Mouse (Mus musculus): ENCODE measurements around the gene Galr3. TPM values are rescaled to one million over a fixed set of nuclear protein-coding genes. Genes with fewer than 3 reads are reported as not detected.

Galr3 gene
- polyA plus RNA-seq, 2 experiments, result 0.39 TPM; not detected in 1

DNA sequence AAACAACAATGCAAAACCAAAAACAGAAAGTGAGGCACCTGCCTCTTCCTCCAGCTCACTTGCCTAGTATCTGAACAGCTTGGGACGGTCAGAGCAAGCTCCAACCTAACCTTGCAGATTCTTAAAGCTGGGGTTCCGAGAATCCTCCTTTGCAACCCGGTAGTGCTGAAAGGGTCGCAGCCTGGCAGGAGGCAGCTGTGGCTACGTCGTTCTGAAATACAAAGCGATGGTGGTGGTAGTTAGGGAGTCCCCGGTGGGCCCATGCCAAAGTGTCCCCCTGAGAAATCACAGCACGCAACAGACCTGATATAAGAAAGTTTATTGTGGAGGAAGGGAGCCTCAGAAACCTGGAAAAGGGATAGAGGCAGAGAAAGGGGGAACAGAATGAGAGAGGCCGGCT, 3.4 kb upstream of the Galr3 start:
- no peak overlapping the region for H3K27ac ChIP-seq (replicated peaks; ENCODE audit: low read depth, low read length)
- H3K27me3 ChIP-seq (ENCODE audit: control insufficient read depth, insufficient read depth, low read length), result peaks cover 26% of the 10 kb centered on the region
- no peaks in the 10 kb centered on the region for H3K9me3 ChIP-seq (ENCODE audit: control insufficient read depth, low read length)
- WGBS, result 66% methylated on average over 10 of the region's 10 CpGs
- DNase-seq (ENCODE audit: low spot score) (no peak), ATAC-seq (ENCODE audit: low FRiP score, low read depth) (no peak)
- no peak overlapping the region for H3K9ac ChIP-seq (ENCODE audit: low read depth, low read length, severe bottlenecking)
- no peak overlapping the region for H3K4me3 ChIP-seq (replicated peaks; ENCODE audit: low read length)
- peaks cover 14% of the 10 kb centered on the region; the same call in 1 of the 2 replicates for H3K36me3 ChIP-seq (ENCODE audit: control insufficient read depth, insufficient read depth, low read length)
- peaks cover 18% of the 10 kb centered on the region for H3K4me1 ChIP-seq (ENCODE audit: control insufficient read depth, insufficient read depth, low read length)
- no peak for TF ChIP-seq POLR2A (IDR thresholded peaks at IDR 0.05; ENCODE audit: borderline replicate concordance, extremely low read depth, insufficient read depth, insufficient read length)
- no peak overlapping the region for H3K4me2 ChIP-seq (replicated peaks; ENCODE audit: low read depth, low read length, severe bottlenecking)

DNA sequence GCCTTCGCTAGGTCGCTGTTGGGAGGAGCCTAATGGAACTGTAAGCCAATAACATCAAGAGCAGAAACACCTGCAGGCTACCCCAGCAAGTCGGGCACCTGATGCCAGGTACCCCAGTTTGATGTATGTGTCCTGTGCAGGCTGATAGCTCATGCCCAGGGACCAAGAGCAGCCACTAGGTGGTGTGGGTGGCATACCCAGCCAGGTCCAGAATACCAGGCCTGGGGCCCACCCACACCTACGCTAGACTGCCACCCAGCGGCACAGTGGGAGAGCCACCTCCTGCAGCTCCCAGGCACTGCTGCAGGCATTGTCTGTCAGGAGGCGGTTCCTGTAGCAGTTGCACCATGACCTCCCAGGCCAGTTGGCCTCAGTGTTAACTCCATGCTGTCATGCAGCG, 2.8 kb upstream of the Galr3 start:
- H3K4me1 ChIP-seq (ENCODE audit: control insufficient read depth, insufficient read depth, low read length), result peaks cover 18% of the 10 kb centered on the region
- no peaks in the 10 kb centered on the region for H3K9me3 ChIP-seq (ENCODE audit: control insufficient read depth, low read length)
- no peak overlapping the region for H3K27ac ChIP-seq (replicated peaks; ENCODE audit: low read depth, low read length)
- no peak overlapping the region for H3K9ac ChIP-seq (ENCODE audit: low read depth, low read length, severe bottlenecking)
- ATAC-seq (ENCODE audit: low FRiP score, low read depth) (no peak), DNase-seq (ENCODE audit: low spot score) (peak; percentile 63)
- H3K36me3 ChIP-seq (ENCODE audit: control insufficient read depth, insufficient read depth, low read length), result peaks cover 14% of the 10 kb centered on the region; the same call in 1 of the 2 replicates
- no peak overlapping the region for H3K4me2 ChIP-seq (replicated peaks; ENCODE audit: low read depth, low read length, severe bottlenecking)
- TF ChIP-seq POLR2A (IDR thresholded peaks at IDR 0.05; ENCODE audit: borderline replicate concordance, extremely low read depth, insufficient read depth, insufficient read length), result no peak
- H3K4me3 ChIP-seq (replicated peaks; ENCODE audit: low read length), result no peak overlapping the region
- peaks cover 30% of the 10 kb centered on the region for H3K27me3 ChIP-seq (ENCODE audit: control insufficient read depth, insufficient read depth, low read length)
- 25% methylated on average over 7 of the region's 7 CpGs for WGBS

DNA sequence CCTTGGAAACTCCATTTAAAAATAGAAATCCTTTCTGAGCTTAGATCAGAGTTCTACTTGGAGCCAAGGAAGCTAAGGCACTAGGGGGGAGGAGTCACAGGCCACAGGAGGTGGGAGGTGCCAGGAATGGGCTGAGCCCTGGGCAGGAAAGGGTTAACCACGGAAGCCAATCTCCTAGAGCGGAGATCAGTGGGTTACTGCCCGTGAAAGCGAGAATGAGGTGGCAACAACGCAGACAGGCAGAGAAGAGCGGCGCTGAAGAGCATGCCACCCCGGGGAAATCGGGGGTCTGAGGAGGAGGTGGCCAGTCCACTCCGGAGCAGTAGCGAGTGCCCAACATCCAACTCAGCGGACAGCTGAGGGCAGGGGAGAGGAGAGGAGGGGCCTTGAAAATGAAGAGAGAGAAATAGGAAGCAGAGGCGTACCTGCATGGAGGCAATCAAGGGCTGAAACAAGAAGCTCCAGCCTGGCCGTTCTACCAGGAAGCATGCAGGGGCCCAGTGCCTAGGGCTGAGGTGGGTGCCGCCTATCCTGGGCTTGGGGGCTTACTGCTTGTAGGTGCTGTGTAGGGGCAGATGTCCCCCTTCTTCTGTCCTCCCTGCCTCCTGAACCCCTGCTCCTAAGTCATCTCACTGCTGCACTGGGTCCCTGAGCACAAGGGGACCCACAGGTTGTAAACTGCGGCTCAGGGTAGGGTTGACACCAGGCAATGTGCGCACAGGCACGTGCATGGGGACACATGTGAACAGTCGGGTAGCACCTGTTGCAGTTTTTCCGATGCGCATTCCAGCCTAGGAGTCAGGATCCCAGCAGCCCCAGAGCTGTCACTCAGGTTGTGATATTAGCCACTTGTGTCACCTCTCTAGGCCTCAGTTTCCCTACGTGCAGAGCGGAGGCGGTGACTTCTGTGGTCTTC, 926 bp upstream of the Galr3 start:
- TF ChIP-seq POLR2A (IDR thresholded peaks at IDR 0.05; ENCODE audit: borderline replicate concordance, extremely low read depth, insufficient read depth, insufficient read length), result no peak
- 20% methylated on average over 24 of the region's 24 CpGs for WGBS
- Histone ChIP-seq H3K4me1 (ENCODE audit: control insufficient read depth, insufficient read depth, low read length) (peaks cover 18% of the 10 kb centered on the region), H3K36me3 (ENCODE audit: control insufficient read depth, insufficient read depth, low read length) (peaks cover 14% of the 10 kb centered on the region; the same call in 1 of the 2 replicates), H3K9me3 (ENCODE audit: control insufficient read depth, low read length) (no peaks in the 10 kb centered on the region), H3K4me2 (replicated peaks; ENCODE audit: low read depth, low read length, severe bottlenecking) (peak overlapping the region; percentile 53), H3K27ac (replicated peaks; ENCODE audit: low read depth, low read length) (no peak overlapping the region), H3K4me3 (replicated peaks; ENCODE audit: low read length) (peak overlapping the region; percentile 23), H3K9ac (ENCODE audit: low read depth, low read length, severe bottlenecking) (peak overlapping the region; percentile 18), H3K27me3 (ENCODE audit: control insufficient read depth, insufficient read depth, low read length) (peaks cover 30% of the 10 kb centered on the region)
- DNase-seq (ENCODE audit: low spot score) (no peak), ATAC-seq (ENCODE audit: low FRiP score, low read depth) (no peak)

DNA sequence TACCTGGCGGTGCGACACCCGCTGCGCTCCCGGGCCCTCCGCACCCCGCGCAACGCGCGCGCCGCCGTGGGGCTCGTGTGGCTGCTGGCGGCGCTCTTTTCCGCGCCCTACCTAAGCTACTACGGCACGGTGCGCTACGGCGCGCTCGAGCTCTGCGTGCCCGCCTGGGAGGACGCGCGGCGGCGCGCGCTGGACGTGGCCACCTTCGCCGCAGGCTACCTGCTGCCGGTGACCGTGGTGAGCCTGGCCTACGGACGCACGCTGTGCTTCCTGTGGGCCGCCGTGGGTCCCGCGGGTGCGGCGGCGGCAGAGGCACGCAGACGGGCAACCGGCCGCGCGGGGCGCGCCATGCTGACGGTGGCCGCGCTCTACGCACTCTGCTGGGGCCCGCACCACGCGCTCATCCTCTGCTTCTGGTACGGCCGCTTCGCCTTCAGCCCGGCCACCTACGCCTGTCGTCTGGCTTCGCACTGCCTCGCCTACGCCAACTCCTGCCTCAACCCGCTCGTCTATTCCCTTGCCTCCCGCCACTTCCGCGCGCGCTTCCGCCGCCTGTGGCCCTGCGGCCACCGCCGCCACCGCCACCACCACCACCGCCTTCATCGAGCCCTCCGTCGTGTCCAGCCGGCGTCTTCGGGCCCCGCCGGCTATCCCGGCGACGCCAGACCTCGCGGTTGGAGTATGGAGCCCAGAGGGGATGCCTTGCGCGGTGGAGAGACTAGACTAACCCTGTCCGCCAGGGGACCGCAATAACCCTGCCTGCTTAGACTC, 1.2 kb downstream of the Galr3 start:
- TF ChIP-seq POLR2A (IDR thresholded peaks at IDR 0.05; ENCODE audit: borderline replicate concordance, extremely low read depth, insufficient read depth, insufficient read length), result no peak
- Histone ChIP-seq H3K36me3 (ENCODE audit: control insufficient read depth, insufficient read depth, low read length) (no peaks in the 10 kb centered on the region), H3K4me2 (replicated peaks; ENCODE audit: low read depth, low read length, severe bottlenecking) (peak overlapping the region; percentile 98), H3K9me3 (ENCODE audit: control insufficient read depth, low read length) (no peaks in the 10 kb centered on the region), H3K4me3 (replicated peaks; ENCODE audit: low read length) (peak overlapping the region; percentile 56), H3K4me1 (ENCODE audit: control insufficient read depth, insufficient read depth, low read length) (peaks cover 16% of the 10 kb centered on the region), H3K9ac (ENCODE audit: low read depth, low read length, severe bottlenecking) (peak overlapping the region; percentile 54), H3K27ac (replicated peaks; ENCODE audit: low read depth, low read length) (no peak overlapping the region), H3K27me3 (ENCODE audit: control insufficient read depth, insufficient read depth, low read length) (peaks cover 30% of the 10 kb centered on the region)
- ATAC-seq (ENCODE audit: low FRiP score, low read depth), result no peak
- no peak for DNase-seq (ENCODE audit: low spot score)
- 1% methylated on average over 65 of the region's 105 CpGs for WGBS

DNA sequence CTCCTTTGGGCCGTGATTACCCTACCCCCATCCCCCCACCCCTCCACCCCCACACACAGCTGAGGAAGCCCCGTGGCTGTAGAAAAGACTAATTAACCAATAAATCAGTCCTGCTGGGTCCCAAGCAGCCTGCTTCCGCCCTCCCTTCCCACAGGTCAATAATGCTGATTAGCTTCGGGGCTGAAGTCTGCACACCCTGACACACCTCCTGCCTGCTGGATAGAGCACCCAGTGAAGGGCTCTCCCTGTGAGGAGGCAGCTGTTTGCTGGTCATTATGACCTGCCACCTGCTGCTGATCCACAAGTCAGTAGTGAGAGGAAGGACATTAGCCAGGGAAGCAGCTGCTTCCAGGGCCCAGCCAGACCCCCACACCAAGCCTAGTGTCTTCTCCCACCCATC, 3.2 kb downstream of the Galr3 start:
- no peak overlapping the region for H3K4me3 ChIP-seq (replicated peaks; ENCODE audit: low read length)
- peaks cover 14% of the 10 kb centered on the region for H3K4me1 ChIP-seq (ENCODE audit: control insufficient read depth, insufficient read depth, low read length)
- H3K27me3 ChIP-seq (ENCODE audit: control insufficient read depth, insufficient read depth, low read length), result peaks cover 30% of the 10 kb centered on the region
- 6% methylated on average over 4 of the region's 4 CpGs for WGBS
- no peak for DNase-seq (ENCODE audit: low spot score)
- ATAC-seq (ENCODE audit: low FRiP score, low read depth), result no peak
- no peak for TF ChIP-seq POLR2A (IDR thresholded peaks at IDR 0.05; ENCODE audit: borderline replicate concordance, extremely low read depth, insufficient read depth, insufficient read length)
- no peak overlapping the region for H3K4me2 ChIP-seq (replicated peaks; ENCODE audit: low read depth, low read length, severe bottlenecking)
- H3K9me3 ChIP-seq (ENCODE audit: control insufficient read depth, low read length), result no peaks in the 10 kb centered on the region
- no peak overlapping the region for H3K9ac ChIP-seq (ENCODE audit: low read depth, low read length, severe bottlenecking)
- no peak overlapping the region for H3K27ac ChIP-seq (replicated peaks; ENCODE audit: low read depth, low read length)
- H3K36me3 ChIP-seq (ENCODE audit: control insufficient read depth, insufficient read depth, low read length), result no peaks in the 10 kb centered on the region

All from limb, embryonic 14.5 days (tissue).